Mouse (Mus musculus) liver, adult (tissue): Measurements from ENCODE around the gene Srl.

Experiments
- GATA4 ChIP-seq: IDR thresholded peaks from 2 replicates; pipeline ENCODE4 v1.6.1; 2014; ENCODE audit warnings: mild to moderate bottlenecking, low read length; ENCODE audit not compliant: insufficient replicate concordance

The Srl gene

DNA sequence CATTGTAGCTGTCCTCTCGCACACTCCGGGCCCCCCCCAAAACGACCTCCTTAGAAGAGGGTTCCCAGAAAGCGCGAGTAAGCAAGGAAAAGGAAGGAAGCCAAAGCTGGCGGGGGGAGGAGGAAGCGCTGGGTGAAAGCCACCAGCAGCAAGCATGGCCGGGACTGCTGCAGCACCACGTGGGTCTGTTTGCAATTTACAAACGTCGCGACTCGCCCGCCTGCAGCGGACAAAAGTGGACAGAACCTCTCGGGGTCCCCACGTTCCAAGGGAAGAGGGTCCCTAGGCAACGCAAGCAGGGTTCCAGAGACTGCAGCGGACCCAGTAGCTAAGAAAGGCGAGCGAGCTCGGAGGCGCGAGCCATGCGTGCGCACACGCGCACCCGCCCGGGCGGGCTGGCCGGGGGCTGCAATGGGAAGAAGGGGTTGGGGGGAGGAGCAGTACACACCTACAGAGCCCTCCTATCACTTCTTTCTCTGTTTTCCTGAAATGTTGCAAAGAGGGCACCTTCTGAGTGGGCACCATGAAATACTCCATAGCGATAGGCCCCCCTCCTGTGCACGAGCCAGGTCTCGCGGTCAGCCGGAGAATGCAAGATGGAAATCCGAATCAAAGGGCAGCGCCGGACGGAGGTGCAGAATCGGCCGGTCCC is 17.5 kb upstream of the Srl start:
- no peak for TF ChIP-seq GATA4

GRCm38 (mm10) chr16:4558384-4558979 is 16.9 kb upstream of the Srl start:
- TF ChIP-seq GATA4, result no peak

- TF ChIP-seq GATA4, result no peak
These were observed 16.3 kb upstream of the Srl start for GRCm38 (mm10) chr16:4557949-4558348.

- TF ChIP-seq GATA4, result no peak
These were observed 15.5 kb upstream of the Srl start for GRCm38 (mm10) chr16:4557085-4557484.

- TF ChIP-seq GATA4, result no peak
These were observed 13.9 kb upstream of the Srl start for GRCm38 (mm10) chr16:4555555-4555954.

GRCm38 (mm10) chr16:4552829-4553550 is 11.4 kb upstream of the Srl start:
- TF ChIP-seq GATA4, result no peak

DNA sequence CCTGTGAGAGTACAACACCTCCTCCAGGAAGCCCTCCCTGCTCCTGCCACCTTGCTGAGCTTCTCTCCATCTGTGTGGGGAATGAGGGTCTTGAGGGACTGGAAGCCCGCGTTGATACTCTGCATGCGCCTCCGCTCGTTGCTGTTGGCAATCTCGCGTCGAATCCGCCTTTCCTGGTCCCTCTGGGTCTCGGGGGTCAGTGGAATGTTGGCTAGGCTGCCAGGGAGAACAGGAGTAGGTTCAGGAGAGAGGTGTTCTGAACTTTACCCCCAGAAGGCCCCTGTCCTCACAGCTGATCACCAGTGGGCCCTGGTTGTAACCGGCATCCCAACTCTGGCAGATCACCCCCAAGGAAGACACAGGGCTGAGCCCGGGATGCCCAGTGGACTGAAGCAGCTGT is 10.3 kb upstream of the Srl start:
- no peak for TF ChIP-seq GATA4

- TF ChIP-seq GATA4, result no peak
These were observed 9.4 kb upstream of the Srl start for GRCm38 (mm10) chr16:4551056-4551455.

GRCm38 (mm10) chr16:4548953-4549688 is 7.5 kb upstream of the Srl start:
- TF ChIP-seq GATA4, result no peak

- no peak for TF ChIP-seq GATA4
These were observed 6.0 kb upstream of the Srl start for GRCm38 (mm10) chr16:4547611-4548010.

DNA sequence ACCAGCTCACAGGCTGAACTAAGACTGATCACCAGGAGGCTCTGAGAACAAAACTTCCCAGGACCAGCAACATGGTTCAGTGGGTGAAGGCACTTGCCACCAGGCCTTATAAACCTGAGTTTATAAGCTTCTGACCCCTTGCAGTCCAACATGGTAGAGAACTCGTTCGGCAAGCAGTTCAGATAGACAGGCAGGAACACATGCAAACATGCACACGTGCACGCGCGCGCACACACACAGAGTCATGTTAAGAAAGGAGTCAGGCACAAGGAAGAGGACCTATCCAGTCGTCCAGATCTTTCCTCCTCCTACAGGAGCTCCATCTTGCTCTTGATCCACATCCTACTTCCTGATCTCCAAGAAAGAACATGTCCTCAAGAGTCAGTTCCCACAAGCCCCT is 5.2 kb upstream of the Srl start:
- no peak for TF ChIP-seq GATA4

DNA sequence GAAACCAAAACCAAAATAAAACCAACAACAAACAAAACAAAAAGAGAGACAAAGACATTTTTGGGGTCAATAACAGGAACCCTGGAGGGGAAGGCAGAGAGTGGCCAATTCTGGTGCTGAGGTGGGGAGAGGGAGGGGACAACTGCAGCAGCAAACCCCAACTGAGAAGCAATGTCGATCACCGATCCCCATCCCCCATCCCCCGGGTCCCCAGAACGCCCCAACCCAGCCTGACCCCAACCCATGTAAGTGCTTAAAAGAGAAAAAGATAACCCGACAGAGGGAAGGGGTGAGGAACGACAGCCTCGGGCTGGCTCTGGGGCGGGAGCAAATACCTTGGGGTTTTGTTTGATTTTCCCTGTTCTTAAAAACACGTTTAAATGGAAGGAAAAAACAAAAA is 3.2 kb upstream of the Srl start:
- no peak for TF ChIP-seq GATA4

- TF ChIP-seq GATA4, result no peak
These were observed 1.6 kb upstream of the Srl start for GRCm38 (mm10) chr16:4543266-4543665.

- TF ChIP-seq GATA4, result no peak
These were observed 689 bp upstream of the Srl start for GRCm38 (mm10) chr16:4542236-4542774.

GRCm38 (mm10) chr16:4541033-4541432 is 583 bp downstream of the Srl start:
- no peak for TF ChIP-seq GATA4
